Mouse (Mus musculus): ENCODE measurements at regions not wholly inside any gene's neighbourhood (a gene's known extent, or its start where the extent isn't known, plus 50 kb on each side); places are given as distances from the start of the nearest gene placed in this dataset.

GRCm38 (mm10) chr7:129818833-129819232 is 227.2 kb downstream of the Wdr11 start:
- no peak for DNase-seq (ENCODE audit: low spot score)

GRCm38 (mm10) chr7:129819651-129820050 is 228.0 kb downstream of the Wdr11 start:
- DNase-seq (ENCODE audit: low spot score), result no peak

DNA sequence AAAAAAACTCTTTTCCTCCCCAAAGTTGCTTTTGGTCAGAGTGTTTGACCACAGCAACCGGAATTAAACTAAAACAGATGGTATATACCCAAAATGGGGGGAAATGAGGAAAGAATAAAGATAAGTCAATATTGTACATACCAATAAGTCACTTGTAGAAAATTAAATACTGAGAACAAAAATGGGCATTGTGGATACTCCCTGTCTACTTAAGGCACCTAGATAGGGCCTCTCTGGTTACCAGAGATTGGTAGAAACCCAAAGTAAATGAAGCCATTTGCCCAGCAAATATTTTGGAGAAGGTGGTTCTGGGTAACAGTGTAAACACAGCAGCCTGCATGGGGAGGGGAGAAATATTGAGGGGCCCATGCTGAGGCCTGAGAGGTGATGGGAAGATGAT is 237.3 kb downstream of the Wdr11 start:
- no peak for DNase-seq (ENCODE audit: low spot score)

DNA sequence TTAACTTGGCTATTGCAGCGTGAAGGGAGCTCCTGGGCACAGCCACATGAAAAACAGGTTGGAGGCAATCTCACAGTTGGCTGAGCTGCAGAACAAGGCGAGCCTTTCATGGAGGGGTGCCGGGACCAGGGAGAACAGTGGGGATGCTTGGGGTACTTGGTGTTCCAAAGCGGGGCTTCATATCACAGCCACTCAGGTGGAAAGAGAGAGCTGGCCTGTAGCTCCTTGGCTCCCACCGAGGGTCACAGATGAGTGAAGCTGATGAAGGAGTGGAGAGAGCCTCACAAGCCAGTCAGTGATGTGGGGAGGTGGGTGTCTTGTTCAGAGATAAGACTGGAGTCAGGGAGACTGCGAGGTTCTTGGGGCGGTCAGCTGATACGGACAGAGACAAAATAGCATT is 241.2 kb downstream of the Wdr11 start:
- DNase-seq (ENCODE audit: low spot score), result no peak

DNA sequence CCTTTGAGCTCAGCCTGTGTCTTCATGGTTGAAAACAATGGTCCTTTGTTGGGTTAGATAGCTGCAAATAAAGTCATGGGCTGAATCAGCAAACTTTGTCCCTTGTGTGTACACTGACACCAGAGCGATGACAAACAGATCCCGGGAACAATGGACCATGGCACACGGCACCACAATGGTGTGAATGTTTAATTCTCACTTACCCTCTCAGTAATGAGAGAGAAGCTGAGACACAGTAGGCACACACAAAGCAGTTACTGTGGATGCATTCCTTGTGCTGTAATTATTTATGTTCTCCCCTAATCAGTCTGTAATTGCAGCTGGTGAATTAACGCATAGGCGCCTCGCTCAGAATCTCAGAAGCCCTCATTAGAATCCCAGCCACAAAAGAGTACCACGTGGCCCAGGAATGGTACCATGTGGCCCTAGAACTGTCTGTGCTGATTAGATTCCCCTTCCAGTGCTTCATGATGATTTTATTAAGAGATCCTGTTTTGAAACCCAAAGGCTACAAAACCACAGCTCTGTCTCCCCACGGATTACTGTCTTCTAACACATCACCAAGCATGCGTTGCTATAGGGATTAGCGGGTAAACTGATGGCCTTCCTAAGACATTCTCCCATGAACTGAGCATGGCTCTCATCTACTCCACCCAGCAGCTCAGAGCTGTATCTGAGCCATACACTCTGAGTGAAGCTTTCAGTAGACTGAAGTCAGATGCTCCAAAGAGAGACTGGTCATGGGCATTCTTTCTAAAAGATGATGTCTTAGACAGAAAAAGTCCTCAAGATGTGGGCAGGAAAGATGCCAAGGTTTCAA is 250.8 kb downstream of the Wdr11 start:
- no peak for DNase-seq (ENCODE audit: low spot score)

DNA sequence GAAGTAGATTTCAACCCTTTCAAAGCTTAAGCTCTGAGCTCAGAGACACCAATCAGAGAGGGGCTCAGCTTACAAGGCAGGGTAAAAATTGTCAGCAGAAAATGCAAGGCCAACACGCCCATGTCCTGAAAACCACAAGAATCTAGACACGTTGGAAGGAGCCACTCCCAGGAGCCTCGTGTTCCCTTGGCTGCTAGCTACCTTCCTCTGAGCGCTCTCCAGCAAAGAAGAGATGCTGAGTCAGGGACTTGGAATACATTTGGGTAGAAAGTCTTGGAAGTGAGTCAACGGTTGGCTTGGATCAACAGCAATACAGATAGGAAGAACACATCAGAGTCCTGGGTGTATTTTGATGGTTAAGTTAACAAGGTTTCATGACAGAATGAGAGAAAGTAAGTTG is 255.5 kb downstream of the Wdr11 start:
- DNase-seq (ENCODE audit: low spot score), result no peak

- DNase-seq (ENCODE audit: low spot score), result no peak
These were observed 261.9 kb downstream of the Wdr11 start for GRCm38 (mm10) chr7:129853596-129853995.

GRCm38 (mm10) chr7:129854942-129855341 is 263.3 kb downstream of the Wdr11 start:
- no peak for DNase-seq (ENCODE audit: low spot score)

DNA sequence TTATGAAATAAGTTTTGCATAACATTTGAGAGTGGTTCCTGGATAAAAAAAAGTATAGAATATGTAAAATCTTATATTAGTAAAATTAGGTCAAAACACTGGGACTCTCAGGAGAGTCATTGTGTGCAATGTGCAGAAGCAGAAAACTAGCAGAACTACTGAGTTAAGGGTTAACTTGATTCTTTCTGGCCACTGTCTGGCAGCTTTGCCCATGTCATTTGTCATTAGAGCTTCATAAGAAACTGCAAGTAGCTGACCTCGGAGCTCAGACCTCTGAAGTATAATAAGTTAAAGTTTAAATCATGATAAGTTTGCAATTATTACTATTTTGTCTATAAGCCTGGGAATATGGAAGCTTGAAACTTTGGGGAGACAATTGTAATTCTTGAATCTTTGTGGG is 271.3 kb downstream of the Wdr11 start:
- DNase-seq (ENCODE audit: low spot score), result no peak

- no peak for DNase-seq (ENCODE audit: low spot score)
These were observed 273.9 kb downstream of the Wdr11 start for GRCm38 (mm10) chr7:129865536-129865935.

- no peak for DNase-seq (ENCODE audit: low spot score)
These were observed 280.6 kb downstream of the Wdr11 start for GRCm38 (mm10) chr7:129872208-129872790.

- no peak for DNase-seq (ENCODE audit: low spot score)
These were observed 284.7 kb downstream of the Wdr11 start for GRCm38 (mm10) chr7:129876202-129876851.

- no peak for DNase-seq (ENCODE audit: low spot score)
These were observed 285.2 kb downstream of the Wdr11 start for GRCm38 (mm10) chr7:129876852-129877223.

- DNase-seq (ENCODE audit: low spot score), result no peak
These were observed 304.6 kb downstream of the Wdr11 start for GRCm38 (mm10) chr7:129896291-129896690.

DNA sequence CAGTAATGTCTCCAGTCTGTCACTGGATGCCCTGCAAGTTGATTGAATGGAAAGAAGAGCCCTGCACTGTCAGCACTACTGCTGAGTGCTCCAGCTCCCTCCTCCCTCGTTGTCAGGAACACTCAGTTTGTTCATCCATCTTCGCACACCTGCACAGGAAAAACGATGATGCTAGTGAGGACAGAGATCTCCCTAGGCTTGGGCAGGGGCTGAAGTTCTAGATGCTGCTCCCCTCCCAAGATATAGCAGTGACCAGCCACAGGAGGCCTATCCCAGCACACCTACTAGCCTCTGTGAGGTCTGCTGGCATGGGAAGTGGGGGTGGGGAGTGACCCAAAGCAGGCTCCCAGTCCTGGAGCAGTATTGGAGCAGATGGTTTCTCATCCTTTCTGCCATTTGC is 305.8 kb downstream of the Wdr11 start:
- DNase-seq (ENCODE audit: low spot score), result no peak

GRCm38 (mm10) chr7:129902256-129902655 is 310.6 kb downstream of the Wdr11 start:
- DNase-seq (ENCODE audit: low spot score), result no peak

- DNase-seq (ENCODE audit: low spot score), result no peak
These were observed 311.5 kb downstream of the Wdr11 start for GRCm38 (mm10) chr7:129903126-129903525.

DNA sequence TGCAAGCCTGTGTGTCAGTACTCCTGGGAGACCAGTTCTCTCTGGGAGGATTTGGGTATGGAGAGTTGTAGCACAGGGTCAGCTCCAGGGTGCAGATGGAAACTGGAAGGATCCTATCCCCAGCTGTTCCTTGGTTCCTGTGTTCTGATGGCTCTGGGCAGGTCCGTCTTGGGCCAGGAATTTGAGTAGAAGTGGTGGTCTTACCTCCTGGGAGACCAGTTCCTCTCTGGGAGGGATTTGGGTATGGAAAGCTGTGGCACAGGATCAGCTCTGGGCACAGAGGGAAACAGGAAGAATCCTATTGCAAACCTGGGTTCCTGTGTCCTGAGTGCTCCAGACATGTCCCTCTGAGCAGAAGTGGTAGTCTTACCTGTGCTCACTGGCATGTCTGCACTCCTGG is 314.5 kb downstream of the Wdr11 start:
- no peak for DNase-seq (ENCODE audit: low spot score)

- no peak for DNase-seq (ENCODE audit: low spot score)
These were observed 317.2 kb downstream of the Wdr11 start for GRCm38 (mm10) chr7:129908826-129909225.

GRCm38 (mm10) chr7:129909730-129910129 is 318.1 kb downstream of the Wdr11 start:
- DNase-seq (ENCODE audit: low spot score), result no peak

DNA sequence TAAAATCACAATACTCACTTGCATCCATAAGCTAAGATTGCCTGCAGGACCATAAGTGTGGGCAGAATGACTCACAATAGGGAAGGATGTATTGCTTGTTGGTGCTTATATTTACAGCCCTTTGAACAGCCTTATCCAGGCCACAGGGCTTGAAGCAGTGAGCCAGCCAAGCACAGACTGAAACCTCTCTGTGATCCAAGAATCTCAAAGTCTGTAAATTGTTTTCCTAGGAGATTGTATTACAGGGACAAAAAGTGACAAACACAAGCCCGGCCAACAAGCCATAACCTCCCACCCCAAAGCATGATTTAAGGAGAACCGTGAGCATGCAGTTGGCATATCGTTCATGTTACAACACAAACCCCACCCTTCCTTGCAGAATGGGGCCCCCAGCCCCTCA is 319.2 kb downstream of the Wdr11 start:
- DNase-seq (ENCODE audit: low spot score), result no peak

- no peak for DNase-seq (ENCODE audit: low spot score)
These were observed 323.2 kb downstream of the Wdr11 start for GRCm38 (mm10) chr7:129914871-129915270.

Data from ovary, postnatal 10 days (tissue).